Mouse (Mus musculus) skeletal muscle tissue, adult 2 months (tissue): ENCODE measurements around the gene Tmem41a.

Experiments used
- DNase-seq: peaks from one replicate; pipeline ENCODE4 v3.0.0-alpha.2; 2012; ENCODE audit warnings: low read depth, low spot score

Gene Tmem41a

GRCm38 (mm10) chr16:21904636-21905035, 42.7 kb downstream of the Tmem41a start:
- DNase-seq, result no peak

GRCm38 (mm10) chr16:21901286-21901685, 46.1 kb downstream of the Tmem41a start:
- no peak for DNase-seq

DNA sequence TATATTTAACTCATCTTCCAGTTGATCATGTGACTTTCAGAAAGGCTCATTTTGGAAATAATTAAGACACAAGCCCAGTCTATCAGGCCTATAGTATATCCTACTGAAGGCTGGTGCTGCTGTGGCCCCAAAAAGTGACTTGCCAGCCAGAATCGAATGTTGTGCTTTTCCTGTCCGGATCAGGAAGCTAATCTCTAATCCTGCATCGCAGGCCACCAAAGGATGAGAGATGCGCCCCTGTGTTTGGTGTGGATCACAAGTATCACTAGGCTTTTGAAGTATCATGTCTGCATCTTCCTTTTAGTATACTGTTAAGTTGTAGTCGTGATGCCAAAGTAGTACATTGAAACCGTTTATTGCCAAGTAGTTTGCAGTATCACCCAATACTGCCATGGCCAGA, 53.5 kb downstream of the Tmem41a start:
- no peak for DNase-seq

- DNase-seq, result no peak
Measured at GRCm38 (mm10) chr16:21887601-21888000, 59.8 kb downstream of the Tmem41a start.
